Mouse (Mus musculus) spleen, postnatal 4 days (tissue): ENCODE measurements around the gene Cyb561d2.
"Not testable (repeated sequence)": the region's sequence is repeated elsewhere in the genome, so short reads cannot be mapped to it uniquely, and the experiment has no call there.

Source experiments
- DNase-seq, 2 experiments: peaks; one replicate each; pipeline ENCODE4 v3.0.0; 2022; ENCODE audit warnings: low spot score in 2 of 2

Cyb561d2 gene

DNA sequence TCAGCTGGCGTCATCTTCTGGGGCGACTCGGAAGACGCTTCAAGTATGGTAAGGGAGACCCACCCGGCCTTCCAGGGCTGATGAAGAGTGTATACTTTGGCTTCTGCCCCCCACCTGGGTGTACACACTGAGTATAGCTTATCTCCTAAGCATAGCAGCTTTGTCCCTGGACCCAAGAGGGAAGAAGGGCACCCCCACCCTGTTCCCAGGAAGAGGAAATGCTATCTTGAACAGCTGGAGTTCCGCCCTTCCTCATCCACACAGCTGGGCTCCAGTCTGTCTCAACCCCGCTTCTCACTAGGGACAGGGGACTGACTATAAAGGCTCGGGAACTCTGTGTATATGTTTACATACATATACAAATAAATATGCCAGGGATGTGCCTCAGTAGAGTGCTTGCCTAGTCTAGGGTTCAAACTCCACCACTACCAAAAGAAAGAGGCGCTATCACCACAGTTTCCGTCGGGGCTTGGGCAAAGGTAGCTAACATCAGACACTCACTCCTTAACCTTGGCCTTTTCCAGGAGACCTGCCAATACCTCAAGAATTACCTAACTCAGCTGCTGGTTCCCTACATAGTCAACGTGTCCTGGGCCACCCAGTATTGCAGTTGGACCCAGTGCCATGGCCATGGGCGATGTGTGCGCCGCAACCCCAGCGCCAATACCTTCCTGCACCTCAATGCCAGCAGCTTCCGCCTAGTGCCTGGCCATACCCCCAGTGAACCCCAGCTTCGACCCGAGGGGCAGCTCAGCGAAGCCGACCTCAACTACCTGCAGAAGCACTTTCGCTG lies 29.7 kb upstream of the Cyb561d2 start:
- DNase-seq, result no peak

DNA sequence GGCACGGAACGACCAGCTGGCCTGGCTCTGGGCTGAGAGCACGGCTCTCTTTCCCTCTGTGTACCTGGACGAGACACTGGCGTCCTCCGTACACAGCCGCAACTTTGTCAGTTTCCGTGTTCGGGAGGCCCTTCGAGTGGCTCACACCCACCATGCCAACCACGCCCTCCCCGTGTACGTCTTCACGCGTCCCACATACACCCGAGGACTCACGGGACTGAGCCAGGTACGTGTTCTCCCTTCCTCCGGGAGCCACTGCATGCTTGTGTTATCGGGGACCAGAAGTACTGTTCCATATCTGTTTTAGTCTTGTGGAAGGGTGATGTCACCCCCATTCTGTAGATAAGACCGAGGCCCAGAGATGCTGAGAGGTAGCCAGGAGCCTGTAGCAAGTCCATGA lies 28.9 kb upstream of the Cyb561d2 start:
- DNase-seq, result no peak

- no peak for DNase-seq
Measured at GRCm38 (mm10) chr9:107570016-107570415, 28.0 kb upstream of the Cyb561d2 start.

DNA sequence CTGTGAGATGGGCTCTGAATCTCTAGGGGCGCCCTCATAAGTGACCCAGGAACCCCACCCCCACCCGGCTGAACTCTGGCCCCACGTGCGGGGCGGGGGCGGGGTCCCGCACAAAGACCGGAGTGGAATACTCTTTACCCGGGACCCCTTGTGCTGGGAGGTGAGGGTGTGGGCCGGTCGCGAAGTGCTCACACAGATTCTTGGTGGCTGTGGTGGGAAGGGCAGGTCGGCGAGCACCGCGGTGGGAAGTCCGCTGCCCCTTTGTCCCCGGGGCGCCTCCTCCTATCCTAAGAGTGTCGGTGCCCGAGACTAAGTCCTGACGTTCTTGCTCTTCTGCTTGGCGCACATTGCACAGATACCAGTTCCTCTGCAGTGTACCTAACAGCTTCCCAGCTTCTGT lies 27.3 kb upstream of the Cyb561d2 start:
- DNase-seq, result no peak

DNA sequence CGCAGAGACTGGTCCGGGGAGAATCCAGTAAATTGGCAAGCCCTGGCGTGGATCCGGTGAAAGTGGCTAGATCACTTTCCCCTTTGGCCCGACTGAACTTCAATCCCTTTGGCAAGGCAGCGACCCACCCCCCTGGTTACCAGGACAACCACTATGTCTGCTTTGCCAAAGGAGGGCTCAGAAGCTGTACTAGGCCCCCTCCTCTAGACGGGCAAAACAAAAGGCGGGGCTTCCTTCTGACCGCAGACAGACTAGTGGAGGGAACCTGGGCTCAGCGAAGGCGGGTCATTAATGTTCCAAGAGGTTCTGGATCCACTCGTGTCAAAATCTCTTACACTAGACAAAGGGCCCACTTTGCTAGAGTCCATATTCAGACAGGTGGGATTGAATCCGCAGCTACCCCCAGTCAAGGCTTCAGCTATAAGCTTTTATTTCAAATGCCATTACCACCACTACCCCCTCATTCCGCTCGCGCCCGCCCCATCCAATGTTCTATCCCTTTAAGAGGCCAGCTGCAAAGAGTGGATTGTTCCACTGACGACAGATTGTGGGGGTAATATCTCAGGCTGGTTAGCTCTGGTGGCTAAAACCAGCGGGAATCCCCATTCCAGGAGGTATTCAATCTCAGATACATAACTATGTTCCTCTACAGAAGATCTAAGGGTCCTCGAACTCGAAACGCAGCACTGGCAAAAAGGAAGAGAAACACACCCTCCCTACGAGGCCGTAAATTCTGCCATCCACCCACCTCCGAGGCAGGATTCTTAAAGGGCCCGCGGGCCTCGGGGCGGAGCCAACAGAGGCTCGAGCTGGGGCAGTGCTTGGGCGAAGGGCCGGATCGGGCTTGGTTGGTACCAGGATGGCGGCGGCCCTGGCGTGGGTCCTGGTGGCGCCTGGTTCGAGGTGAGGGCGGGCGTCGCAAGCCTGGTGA lies 26.6 kb upstream of the Cyb561d2 start:
- DNase-seq, result peak; percentile 86 to 90

DNA sequence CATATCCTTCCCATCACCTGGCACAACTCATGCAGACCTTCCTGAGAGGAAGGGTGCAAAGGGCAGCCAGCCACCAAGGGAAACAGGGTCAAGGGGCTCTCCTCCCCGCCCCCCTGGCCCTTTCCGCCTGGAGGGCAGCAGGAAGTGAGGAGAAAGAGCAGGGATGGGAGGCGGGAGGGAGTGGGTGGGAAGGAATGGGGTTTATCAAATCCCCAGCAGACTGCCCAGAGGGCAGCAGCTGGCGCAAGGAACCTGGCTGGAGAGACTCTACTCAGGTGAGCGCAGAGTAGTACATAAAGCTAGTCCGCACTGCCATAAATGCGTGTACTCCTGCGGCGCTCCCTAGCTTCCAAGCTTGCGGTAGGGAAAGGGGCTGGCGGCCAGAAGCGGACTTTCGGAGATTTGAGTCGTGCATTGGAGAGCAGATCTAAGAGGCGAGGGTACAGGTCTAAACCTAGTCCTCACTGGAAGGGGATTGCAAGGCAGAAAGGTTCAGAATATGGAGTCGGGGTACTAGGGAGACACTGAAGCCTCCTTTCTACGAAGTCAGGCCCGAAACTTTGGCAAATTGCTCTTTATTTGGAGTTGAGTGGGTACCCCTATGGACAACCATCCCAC lies 25.8 kb upstream of the Cyb561d2 start, which contains the start of gene Hyal2:
TSS of gene Hyal2 (plus strand) at position 244 of the 618 bp plus-strand sequence.
- DNase-seq, result no peak

- DNase-seq, result no peak
Measured at GRCm38 (mm10) chr9:107566855-107567254, 24.9 kb upstream of the Cyb561d2 start.

DNA sequence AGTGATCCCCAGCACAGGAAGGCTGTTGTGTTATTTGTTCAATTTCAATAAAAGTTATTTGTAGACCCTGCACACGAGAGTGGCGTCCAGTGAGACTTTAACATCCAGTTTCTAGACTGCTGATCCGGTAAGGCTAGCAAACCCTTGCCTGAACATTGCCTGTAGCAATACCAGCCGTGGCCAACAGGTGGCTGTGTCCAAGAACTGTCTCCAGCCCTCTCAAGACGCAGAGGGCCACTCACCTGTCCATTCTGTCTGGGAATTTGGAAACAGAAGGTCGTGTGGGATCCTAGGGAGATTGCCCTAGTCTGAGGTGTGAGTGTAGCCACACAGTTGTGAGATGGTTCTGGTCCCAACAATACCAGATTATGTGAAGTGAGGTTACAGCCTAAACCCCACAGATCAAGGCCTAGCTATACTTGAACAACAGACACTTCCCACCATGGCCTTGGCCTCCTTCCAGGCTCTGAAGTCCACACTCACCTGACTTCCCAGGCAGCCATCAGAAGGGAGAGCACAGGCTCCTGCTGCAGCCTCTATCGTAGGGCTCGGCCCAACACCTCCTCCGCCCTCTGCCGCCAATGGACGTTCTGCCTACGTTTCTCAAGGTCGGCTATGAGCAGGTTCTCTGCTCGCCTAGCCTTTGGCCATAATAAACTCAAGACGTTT lies 24.2 kb upstream of the Cyb561d2 start:
- peak; percentile 89 to 97 for DNase-seq

DNA sequence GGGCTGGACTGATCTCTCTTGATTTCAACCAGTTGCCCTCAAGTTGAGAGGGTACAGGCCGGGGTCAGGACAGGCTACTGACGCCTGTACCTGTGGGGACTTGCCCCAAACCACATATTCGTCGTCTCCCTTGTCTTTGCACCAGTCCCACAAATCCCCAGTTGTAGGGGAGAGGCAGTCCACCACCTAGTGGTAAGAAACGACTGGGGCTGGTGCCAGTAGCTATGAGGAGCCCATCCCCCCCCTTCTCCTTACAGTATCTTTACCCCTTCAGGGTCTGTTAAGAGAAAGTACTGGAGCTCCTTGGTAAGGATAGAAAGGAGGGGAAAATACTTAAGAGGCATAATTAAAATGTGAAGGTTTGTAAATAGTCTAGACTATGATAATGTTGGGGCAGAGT lies 23.6 kb upstream of the Cyb561d2 start:
- not testable (repeated sequence) for DNase-seq

DNA sequence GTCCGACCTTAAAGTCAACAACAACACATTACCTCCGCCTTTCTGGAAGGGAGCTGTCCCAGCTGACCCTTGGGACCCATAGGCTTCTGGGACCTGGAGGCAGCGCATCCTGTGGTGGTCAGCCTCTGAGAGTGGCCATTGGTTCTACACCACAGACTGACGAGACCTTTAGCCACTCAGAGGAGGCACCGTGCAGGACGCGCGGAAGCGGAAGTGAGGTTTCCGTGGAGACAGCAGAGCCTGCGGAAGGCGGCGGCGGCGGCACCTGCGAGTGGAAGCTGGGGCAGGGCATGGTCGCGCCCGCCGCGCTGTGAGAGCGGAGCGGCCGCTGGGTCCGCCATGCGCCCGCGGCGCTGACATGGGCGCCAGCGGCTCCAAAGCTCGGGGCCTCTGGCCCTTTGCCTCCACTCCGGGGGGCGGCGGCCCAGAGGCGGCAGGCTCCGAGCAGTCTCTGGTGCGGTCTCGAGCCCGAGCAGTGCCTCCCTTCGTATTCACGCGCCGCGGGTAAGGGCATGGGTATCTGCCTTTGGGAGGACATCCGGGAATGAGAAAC lies 21.1 kb upstream of the Cyb561d2 start, which contains the start of gene Tusc2:
TSS of gene Tusc2 (plus strand) at position 227 of the 553 bp plus-strand sequence.
- peak; percentile 92 to 96 for DNase-seq

DNA sequence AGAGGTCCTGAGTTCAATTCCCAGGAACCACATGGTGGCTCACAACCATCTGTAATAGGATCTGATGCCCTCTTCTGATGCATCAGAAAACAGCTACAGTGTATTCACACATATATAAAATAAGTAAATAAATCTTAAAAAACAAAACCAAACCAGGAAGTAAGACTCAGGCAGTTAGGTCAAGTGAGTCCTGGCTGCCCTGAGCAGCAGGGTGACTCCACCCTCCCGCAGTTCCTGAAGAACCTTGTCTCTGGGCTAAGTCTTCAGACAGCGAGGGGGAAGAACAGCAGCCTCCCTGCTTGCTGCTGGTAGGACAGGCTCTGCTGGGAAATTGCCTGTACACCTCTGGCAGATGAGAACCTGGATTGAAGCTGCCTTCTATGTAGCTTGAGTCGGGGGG lies 14.4 kb upstream of the Cyb561d2 start:
- no peak for DNase-seq

DNA sequence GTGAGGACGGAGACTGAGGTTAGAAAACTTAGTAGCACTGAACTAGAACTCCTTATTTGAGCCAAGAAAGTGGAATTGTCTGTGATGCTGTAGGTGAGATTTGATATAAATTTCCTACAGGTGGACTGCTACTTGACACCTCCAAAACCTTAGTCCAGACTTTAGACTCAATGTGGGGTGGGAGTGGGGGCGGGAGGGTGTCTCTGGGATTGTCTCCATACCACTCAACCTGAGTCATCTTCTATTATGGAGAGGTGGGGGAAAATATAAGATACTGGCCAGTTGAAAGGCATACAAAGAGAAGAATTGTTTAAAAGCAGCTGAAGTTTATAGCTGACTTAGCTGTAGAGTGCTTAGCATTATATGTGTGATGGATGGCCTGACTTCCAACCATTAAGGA lies 13.7 kb upstream of the Cyb561d2 start:
- DNase-seq, result no peak

DNA sequence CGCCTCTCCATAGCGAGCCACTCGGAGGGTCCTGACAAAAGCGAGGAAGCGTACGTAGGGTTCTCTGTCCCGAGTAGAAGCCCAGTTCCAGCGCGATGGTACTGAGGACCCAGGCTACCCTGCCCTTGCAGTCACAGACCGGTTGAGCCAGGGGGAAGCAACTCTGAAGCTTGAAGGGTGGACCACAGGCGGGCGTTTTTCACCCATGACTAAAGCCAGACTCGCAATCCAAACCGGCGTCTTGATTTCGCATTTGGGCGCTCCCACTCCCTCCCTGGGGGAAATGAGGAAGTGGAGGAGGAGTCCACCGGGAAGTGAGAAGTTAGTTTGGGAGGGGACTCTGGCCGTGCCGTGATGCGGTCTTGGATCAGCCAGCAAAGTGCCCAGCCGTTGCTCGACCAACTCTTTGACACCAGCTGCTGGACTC lies 13.1 kb upstream of the Cyb561d2 start:
- peak in 1 of 2 experiments; percentile 55 for DNase-seq

- peak; percentile 95 to 96 for DNase-seq
Measured at GRCm38 (mm10) chr9:107554319-107554825, 12.4 kb upstream of the Cyb561d2 start.

- peak in 1 of 2 experiments; percentile 81 for DNase-seq
Measured at GRCm38 (mm10) chr9:107553541-107554318, 11.7 kb upstream of the Cyb561d2 start.

GRCm38 (mm10) chr9:107552690-107553393 lies 10.8 kb upstream of the Cyb561d2 start:
- DNase-seq, result no peak

DNA sequence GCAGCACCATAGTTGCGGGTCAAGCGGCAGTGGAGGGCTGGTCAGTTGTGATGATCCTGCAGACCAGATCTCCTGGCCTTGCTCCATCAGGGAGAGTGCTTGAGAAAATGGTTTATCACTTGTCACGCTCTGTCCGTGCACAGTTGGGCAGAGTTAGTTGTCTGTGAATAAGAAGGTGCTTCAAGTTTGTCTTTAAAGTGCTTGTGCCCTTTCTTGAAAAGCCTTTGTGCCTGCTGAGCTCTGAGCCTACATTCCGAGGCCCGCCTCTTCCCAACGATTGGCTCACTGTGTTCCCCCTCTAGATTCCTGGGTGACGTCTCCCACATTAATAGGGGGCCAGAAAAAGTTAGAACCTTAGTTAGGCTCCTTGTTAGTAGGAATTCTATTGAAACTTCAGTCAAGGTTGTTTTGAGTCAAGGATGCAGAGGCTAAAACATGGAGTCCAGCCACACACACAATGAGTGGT lies 9.9 kb upstream of the Cyb561d2 start:
- DNase-seq, result no peak

DNA sequence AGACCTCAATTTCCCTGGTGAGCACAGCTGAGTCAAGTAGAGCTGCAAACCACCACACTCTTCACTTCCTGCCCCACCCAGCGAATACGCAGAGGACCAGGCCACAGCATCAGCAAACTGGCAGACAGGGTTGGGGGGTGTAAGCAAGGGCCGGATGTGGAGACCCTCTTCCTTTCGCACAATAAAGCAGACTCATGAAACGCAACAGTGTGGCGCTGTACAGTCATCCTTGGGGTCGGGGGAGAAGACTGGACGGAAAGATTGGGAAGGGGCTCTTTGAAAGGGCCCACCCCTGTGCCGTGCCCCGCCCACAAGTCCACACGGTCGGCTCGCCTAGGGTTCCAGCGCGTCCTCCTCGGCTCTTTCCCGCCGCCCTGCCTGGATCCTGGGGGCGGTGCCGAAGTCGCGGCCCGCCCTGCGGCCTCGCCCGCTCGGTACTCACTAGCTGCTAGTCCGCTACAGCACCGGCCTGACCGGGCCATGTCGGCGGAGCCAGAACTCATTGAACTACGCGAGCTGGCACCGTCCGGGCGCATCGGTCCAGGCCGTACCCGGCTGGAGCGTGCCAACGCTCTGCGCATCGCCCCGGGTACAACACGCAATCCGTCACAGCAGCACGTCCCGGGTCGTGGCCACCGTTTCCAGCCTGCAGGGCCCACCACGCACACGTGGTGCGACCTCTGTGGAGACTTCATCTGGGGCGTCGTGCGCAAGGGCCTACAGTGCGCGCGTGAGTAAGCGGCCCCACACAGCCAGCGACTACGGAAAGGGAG lies 9.3 kb upstream of the Cyb561d2 start, which contains the start of gene Rassf1:
TSS of gene Rassf1 (plus strand) at position 439 of the 773 bp plus-strand sequence.
- peak; percentile 66 to 86 for DNase-seq
